Mouse (Mus musculus): Measurements from ENCODE around the gene Nppa. TPM values are rescaled to one million over a fixed set of nuclear protein-coding genes. Genes with fewer than 3 reads are reported as not detected.

The Nppa gene
- polyA plus RNA-seq, 1 experiment from 2014 or later = 6,649 TPM

Other genes with a start within 250 kb of the Nppa start
- 8.7 and 11.0 TPM in 2 replicates for gene Zfp984, start 190.9 kb upstream of the Nppa start, polyA plus RNA-seq (2015; fragmentation: Nextera tagmentation; extraction: Ambion mirVana)
- 4.7 and 5.2 TPM in 2 replicates for gene Zfp933, start 152.4 kb upstream of the Nppa start, polyA plus RNA-seq (2015; fragmentation: Nextera tagmentation; extraction: Ambion mirVana)
- 33.9 and 36.8 TPM in 2 replicates for gene Miip, start 131.9 kb upstream of the Nppa start, polyA plus RNA-seq (2015; fragmentation: Nextera tagmentation; extraction: Ambion mirVana)
- 10.4 and 12.4 TPM in 2 replicates for gene Fv1, start 131.7 kb upstream of the Nppa start, polyA plus RNA-seq (2015; fragmentation: Nextera tagmentation; extraction: Ambion mirVana)
- 164 and 184 TPM in 2 replicates for gene Mfn2, start 96.0 kb upstream of the Nppa start, polyA plus RNA-seq (2015; fragmentation: Nextera tagmentation; extraction: Ambion mirVana)
- 58.5 and 62.7 TPM in 2 replicates for gene Plod1, start 64.0 kb upstream of the Nppa start, polyA plus RNA-seq (2015; fragmentation: Nextera tagmentation; extraction: Ambion mirVana)
- gene 2510039O18Rik, start 59.8 kb upstream of the Nppa start, polyA plus RNA-seq (2015; fragmentation: Nextera tagmentation; extraction: Ambion mirVana) = 12.1 and 14.2 TPM in 2 replicates
- 159 and 197 TPM in 2 replicates for gene Nppb, start 14.9 kb upstream of the Nppa start, polyA plus RNA-seq (2015; fragmentation: Nextera tagmentation; extraction: Ambion mirVana)
- gene Clcn6, start 38.1 kb downstream of the Nppa start, polyA plus RNA-seq (2015; fragmentation: Nextera tagmentation; extraction: Ambion mirVana) = 6.8 and 7.1 TPM in 2 replicates
- gene Mthfr, start 38.4 kb downstream of the Nppa start, polyA plus RNA-seq (2015; fragmentation: Nextera tagmentation; extraction: Ambion mirVana) = 11.7 and 13.9 TPM in 2 replicates
- gene Agtrap, start 87.3 kb downstream of the Nppa start, polyA plus RNA-seq (2015; fragmentation: Nextera tagmentation; extraction: Ambion mirVana) = 17.2 and 17.9 TPM in 2 replicates
- gene Mad2l2, start 129.7 kb downstream of the Nppa start, polyA plus RNA-seq (2015; fragmentation: Nextera tagmentation; extraction: Ambion mirVana) = 35.5 and 36.0 TPM in 2 replicates
- 0.02 TPM in 1 of 2 replicates, not detected in the other for gene Draxin, start 130.0 kb downstream of the Nppa start, polyA plus RNA-seq (2015; fragmentation: Nextera tagmentation; extraction: Ambion mirVana)
- 21.7 and 24.4 TPM in 2 replicates for gene Fbxo6, start 151.4 kb downstream of the Nppa start, polyA plus RNA-seq (2015; fragmentation: Nextera tagmentation; extraction: Ambion mirVana)
- gene Fbxo44, start 159.8 kb downstream of the Nppa start, polyA plus RNA-seq (2015; fragmentation: Nextera tagmentation; extraction: Ambion mirVana) = 32.4 and 33.8 TPM in 2 replicates
- gene Fbxo2, start 159.9 kb downstream of the Nppa start, polyA plus RNA-seq (2015; fragmentation: Nextera tagmentation; extraction: Ambion mirVana) = 0.60 and 1.0 TPM in 2 replicates